Comparison of ENCODE assay signal across 8 mouse cellular contexts in the genomic region with DNA sequence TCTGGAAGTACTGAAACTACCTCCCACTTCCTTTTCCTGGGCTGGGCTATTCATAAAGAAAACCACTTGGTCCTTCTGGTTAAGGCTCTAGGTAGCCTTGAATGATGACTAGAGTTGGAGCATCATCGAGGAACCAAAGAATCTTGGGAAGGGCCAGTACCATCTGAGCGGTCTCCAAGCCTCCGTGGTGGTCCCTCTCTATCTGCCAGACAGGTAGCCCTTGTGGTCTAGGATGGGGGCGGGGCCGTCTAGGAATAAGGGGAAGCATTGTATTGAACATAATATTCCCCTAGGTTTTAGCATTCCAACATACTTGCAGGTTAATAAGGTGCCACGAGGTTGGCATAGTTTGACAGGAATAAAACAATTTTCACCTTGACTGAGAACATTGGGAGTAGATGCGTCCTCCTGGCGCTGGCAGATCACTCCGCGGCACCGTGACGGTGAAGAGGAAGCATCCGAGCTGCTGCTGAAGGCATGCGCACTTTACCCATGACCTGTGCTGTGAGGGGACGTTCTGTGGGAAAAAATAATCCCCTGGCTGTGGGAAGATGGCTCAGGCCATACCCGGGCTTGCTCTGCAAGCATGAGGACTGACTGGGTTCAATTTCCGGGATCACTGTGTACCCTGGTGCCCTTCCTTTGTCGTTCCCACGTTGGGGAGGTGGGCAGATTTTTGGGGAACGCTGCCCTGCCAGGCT. TPM values are rescaled to one million over a fixed set of nuclear protein-coding genes. Genes with fewer than 3 reads are reported as not detected.
DNase-seq lines count a peak whose midpoint lies in the region; ATAC-seq and TF ChIP-seq lines count a peak whose summit lies in the region.

No protein-coding gene starts in this region.

- DNase-seq in heart, adult 9 months (ENCODE audit: low spot score in 2 of 2): no peak
- peak; percentile 49 for DNase-seq in ES-CJ7 (ENCODE audit: low read depth, low spot score)
- no peak for DNase-seq in adrenal gland, adult 18-20 months (ENCODE audit: low spot score in 2 of 2)
- DNase-seq in layer of hippocampus, adult 9-11 months: no peak

- ATAC-seq in heart, embryonic 14.5 days (ENCODE audit: insufficient number of reproducible peaks, insufficient read depth, low FRiP score, low read depth): no peak
- ATAC-seq in embryonic facial prominence, embryonic 15.5 days (ENCODE audit: insufficient number of reproducible peaks, low FRiP score, low TSS enrichment, low read depth): no peak
- no peak for ATAC-seq in limb, embryonic 12.5 days (ENCODE audit: insufficient number of reproducible peaks, insufficient read depth, low FRiP score, low TSS enrichment, low read depth)

- H3K27me3 ChIP-seq in heart, embryonic 14.5 days (ENCODE audit: control insufficient read depth, insufficient read depth, low read length): 0 out of 2 replicates have a peak, but pooled peaks cover 4% of the 10 kb centered on the region
- peaks cover 9% of the 10 kb centered on the region; the same call in 1 of the 2 replicates for H3K27me3 ChIP-seq in embryonic facial prominence, embryonic 15.5 days
- 0 out of 2 replicates have a peak, but pooled peaks cover 3% of the 10 kb centered on the region for H3K27me3 ChIP-seq in limb, embryonic 12.5 days

- peak overlapping the region; percentile 53 for H3K4me2 ChIP-seq in heart, embryonic 14.5 days (ENCODE audit: low read length)
- H3K4me2 ChIP-seq in embryonic facial prominence, embryonic 15.5 days (replicated peaks): peak overlapping the region; percentile 31
- peak overlapping the region; percentile 49 for H3K4me2 ChIP-seq in limb, embryonic 12.5 days

- no peaks in the 10 kb centered on the region for H3K9me3 ChIP-seq in heart, embryonic 14.5 days (ENCODE audit: control insufficient read depth, low read length)
- H3K9me3 ChIP-seq in embryonic facial prominence, embryonic 15.5 days (replicated peaks): no peaks in the 10 kb centered on the region
- H3K9me3 ChIP-seq in limb, embryonic 12.5 days: no peaks in the 10 kb centered on the region

- WGBS in heart, embryonic 14.5 days: 27% methylated on average over 20 of the region's 20 CpGs
- WGBS in embryonic facial prominence, embryonic 15.5 days: 18% methylated on average over 20 of the region's 20 CpGs
- 25% methylated on average over 20 of the region's 20 CpGs for WGBS in limb, embryonic 12.5 days
- 39% methylated on average over 20 of the region's 20 CpGs for whole genome bisulfite sequencing in olfactory bulb, adult 2 months

- TF ChIP-seq POLR2A in olfactory bulb, adult 2 months (IDR thresholded peaks at IDR 0.05; ENCODE audit: insufficient read depth, low read depth, low read length): no peak

- H3K27ac ChIP-seq in heart, embryonic 14.5 days (replicated peaks in 1 of 2; ENCODE audit: control insufficient read depth in 1 of 2, insufficient read depth in 1 of 2, low read depth in 2 of 2, low read length in 2 of 2): no peak overlapping the region
- no peak overlapping the region for H3K27ac ChIP-seq in embryonic facial prominence, embryonic 15.5 days (replicated peaks)
- H3K27ac ChIP-seq in limb, embryonic 12.5 days: no peak overlapping the region
- no peak overlapping the region for H3K27ac ChIP-seq in olfactory bulb, adult 2 months (ENCODE audit: insufficient read depth, low read depth, low read length)

- no peaks in the 10 kb centered on the region for H3K36me3 ChIP-seq in heart, embryonic 14.5 days (ENCODE audit: control insufficient read depth, insufficient read depth, low read length)
- no peaks in the 10 kb centered on the region for H3K36me3 ChIP-seq in embryonic facial prominence, embryonic 15.5 days
- 0 out of 2 replicates have a peak, but pooled peaks cover under 1% of the 10 kb centered on the region for H3K36me3 ChIP-seq in limb, embryonic 12.5 days

- H3K4me1 ChIP-seq in heart, embryonic 14.5 days (ENCODE audit: control insufficient read depth in 2 of 2, insufficient read depth in 2 of 2, low read length in 2 of 2): peaks cover 20% of the 10 kb centered on the region in 2 experiments
- H3K4me1 ChIP-seq in embryonic facial prominence, embryonic 15.5 days: peaks cover 30% of the 10 kb centered on the region
- peaks cover 42% of the 10 kb centered on the region for H3K4me1 ChIP-seq in limb, embryonic 12.5 days (replicated peaks)
- peaks cover 14% of the 10 kb centered on the region for H3K4me1 ChIP-seq in olfactory bulb, adult 2 months (ENCODE audit: control insufficient read depth, insufficient read depth, low read length)

- TF ChIP-seq CTCF in olfactory bulb, adult 2 months (IDR thresholded peaks at IDR 0.05; ENCODE audit: insufficient read depth, low read depth, low read length): no peak

- H3K9ac ChIP-seq in heart, embryonic 14.5 days (ENCODE audit: low read length): peak overlapping the region; percentile 6; the same call in 1 of the 2 replicates
- no peak overlapping the region for H3K9ac ChIP-seq in embryonic facial prominence, embryonic 15.5 days
- H3K9ac ChIP-seq in limb, embryonic 12.5 days (replicated peaks): no peak overlapping the region

- H3K4me3 ChIP-seq in heart, embryonic 14.5 days (ENCODE audit: control insufficient read depth in 1 of 2, insufficient read depth in 1 of 2, low read depth in 1 of 2, low read length in 2 of 2): peak overlapping the region; percentile 10 to 23
- peak overlapping the region; percentile 15; the same call in 1 of the 2 replicates for H3K4me3 ChIP-seq in embryonic facial prominence, embryonic 15.5 days (replicated peaks)
- 0 out of 2 replicates have a peak overlapping the region, but pooled peaks have one; percentile 11 for H3K4me3 ChIP-seq in limb, embryonic 12.5 days (replicated peaks)
- 0 out of 2 replicates have a peak overlapping the region, but pooled peaks have one; percentile 1 for H3K4me3 ChIP-seq in olfactory bulb, adult 2 months (ENCODE audit: insufficient read depth, low read depth, low read length)

RNA-seq across cellular contexts. Expression of a gene that starts 16.3 kb away (rescaled TPM):
- polyA plus RNA-seq in heart, embryonic 14.5 days (2014; fragmentation: Nextera tagmentation; extraction: Ambion mirVana): 7.8 and 8.2 TPM in 2 replicates
- polyA plus RNA-seq in embryonic facial prominence, embryonic 15.5 days (2015; fragmentation: Nextera tagmentation; extraction: Ambion mirVana): 17.0 and 18.7 TPM in 2 replicates
- polyA plus RNA-seq in limb, embryonic 12.5 days (2016; fragmentation: Nextera tagmentation; extraction: Ambion mirVana): 19.3 and 19.9 TPM in 2 replicates
- not detected in 2 replicates for polyA plus RNA-seq in olfactory bulb, adult 2 months (2012; ENCODE audit: insufficient read depth, insufficient read length, low replicate concordance, missing spikeins)
- total RNA-seq in adrenal gland, adult 18-20 months (2021): 10 to 100 TPM; 20.4 to 24.4 TPM
